Comparison of ENCODE assay signal across 15 mouse cellular contexts in the genomic region with DNA sequence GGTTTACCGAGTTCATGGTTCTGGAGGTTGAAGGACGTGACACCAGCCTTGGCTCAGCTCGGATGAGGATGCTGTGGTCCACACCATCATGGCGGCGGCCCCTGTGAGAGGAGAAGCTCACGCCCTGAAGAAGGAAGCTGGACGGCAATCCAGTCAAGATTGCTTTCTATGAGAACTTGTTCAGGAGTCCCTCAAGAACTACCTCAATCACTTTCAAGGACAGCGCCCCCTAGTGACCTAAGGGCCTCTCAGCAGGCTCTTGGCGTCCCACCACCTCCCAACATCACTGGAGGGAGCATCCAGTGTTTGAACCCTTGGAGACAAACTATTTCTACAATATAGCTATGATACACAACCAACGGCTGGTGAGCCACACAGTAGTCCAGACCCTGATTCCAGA. TPM values are rescaled to one million over a fixed set of nuclear protein-coding genes. Genes with fewer than 3 reads are reported as not detected.
DNase-seq lines count a peak whose midpoint lies in the region; ATAC-seq and TF ChIP-seq lines count a peak whose summit lies in the region.
"Had no signal": no experiment of that assay in that cellular context is flagged by ENCODE, and none has a peak within 500 bp of the region (broad histone marks: within the 10 kb centered on the region; RNA-seq: fewer than 3 reads in every experiment).

No protein-coding gene starts in this region.

- no peaks in the 10 kb centered on the region for H3K36me3 ChIP-seq in hindbrain, embryonic 11.5 days (ENCODE audit: control insufficient read depth, insufficient read depth, low read length)
- H3K36me3 ChIP-seq in hindbrain, embryonic 14.5 days (replicated peaks; ENCODE audit: control insufficient read depth, insufficient read depth) = no peaks in the 10 kb centered on the region
- H3K36me3 ChIP-seq in midbrain, embryonic 11.5 days (ENCODE audit: control insufficient read depth, insufficient read depth, low read length) = no peaks in the 10 kb centered on the region
- H3K36me3 ChIP-seq in midbrain, embryonic 13.5 days = no peaks in the 10 kb centered on the region
- H3K36me3 ChIP-seq: forebrain, embryonic 12.5 days; hindbrain, embryonic 13.5 days; limb, embryonic 15.5 days; neural tube, embryonic 12.5 days had no signal

- H3K4me2 ChIP-seq in hindbrain, embryonic 11.5 days (replicated peaks; ENCODE audit: low read depth, low read length) = no peak overlapping the region
- H3K4me2 ChIP-seq in hindbrain, embryonic 14.5 days (replicated peaks) = no peak overlapping the region
- H3K4me2 ChIP-seq in midbrain, embryonic 11.5 days = no peak overlapping the region
- no peak overlapping the region for H3K4me2 ChIP-seq in midbrain, embryonic 13.5 days (replicated peaks)
- H3K4me2 ChIP-seq: forebrain, embryonic 12.5 days; hindbrain, embryonic 13.5 days; limb, embryonic 15.5 days; neural tube, embryonic 12.5 days had no signal

- TF ChIP-seq CTCF in cerebellum, adult 2 months (IDR thresholded peaks at IDR 0.05; ENCODE audit: borderline replicate concordance, insufficient read depth, low read depth, low read length) = 0 out of 2 replicates have a peak, but pooled peaks have one; percentile 19
- peak; percentile 23; the same call in 1 of the 2 replicates for TF ChIP-seq CTCF in brain, embryonic 14.5 days (IDR thresholded peaks at IDR 0.05; ENCODE audit: borderline replicate concordance, extremely low read depth, insufficient read depth, insufficient read length)

- no peak for TF ChIP-seq POLR2A in cerebellum, adult 2 months (IDR thresholded peaks at IDR 0.05; ENCODE audit: borderline replicate concordance, insufficient read depth, low read length)
- no peak for TF ChIP-seq POLR2A in brain, embryonic 14.5 days (IDR thresholded peaks at IDR 0.05; ENCODE audit: borderline replicate concordance, extremely low read depth, insufficient read depth, insufficient read length, poor library complexity, severe bottlenecking)

- WGBS in cerebellum, adult 2 months = 87% methylated on average over 10 of the region's 10 CpGs
- 80% methylated on average over 10 of the region's 10 CpGs for WGBS in hindbrain, embryonic 11.5 days
- WGBS in hindbrain, embryonic 14.5 days = 84% methylated on average over 10 of the region's 10 CpGs
- WGBS in midbrain, embryonic 11.5 days = 77% methylated on average over 10 of the region's 10 CpGs
- 79% methylated on average over 10 of the region's 10 CpGs for WGBS in midbrain, embryonic 13.5 days

- no peak for DNase-seq in cerebellum, adult 2 months
- peak; percentile 23 for DNase-seq in hindbrain, embryonic 11.5 days (ENCODE audit: low spot score)
- no peak for DNase-seq in hindbrain, embryonic 14.5 days (ENCODE audit: low spot score)
- DNase-seq in midbrain, embryonic 11.5 days (ENCODE audit: low spot score, missing footprints) = peak; percentile 39
- DNase-seq in brain, embryonic 14.5 days (ENCODE audit: low read depth) = no peak
- DNase-seq in left cerebral cortex, postnatal 14 days (ENCODE audit: low spot score in 2 of 2) = no peak
- DNase-seq: spleen, adult 18-20 months had no signal

- no peaks in the 10 kb centered on the region for H3K27me3 ChIP-seq in cerebellum, adult 2 months (ENCODE audit: control insufficient read depth, insufficient read depth, low read length)
- no peaks in the 10 kb centered on the region for H3K27me3 ChIP-seq in hindbrain, embryonic 11.5 days (ENCODE audit: control insufficient read depth, insufficient read depth, low read length)
- no peaks in the 10 kb centered on the region for H3K27me3 ChIP-seq in hindbrain, embryonic 14.5 days (ENCODE audit: control insufficient read depth, insufficient read depth, low read length)
- no peaks in the 10 kb centered on the region for H3K27me3 ChIP-seq in midbrain, embryonic 11.5 days (ENCODE audit: control insufficient read depth, insufficient read depth, low read length)
- no peaks in the 10 kb centered on the region for H3K27me3 ChIP-seq in midbrain, embryonic 13.5 days
- H3K27me3 ChIP-seq: forebrain, embryonic 12.5 days; hindbrain, embryonic 13.5 days; neural tube, embryonic 12.5 days had no signal

- H3K9me3 ChIP-seq in hindbrain, embryonic 11.5 days (ENCODE audit: control insufficient read depth, low read length) = no peaks in the 10 kb centered on the region; the same call in 1 of the 2 replicates
- peaks cover 14% of the 10 kb centered on the region for H3K9me3 ChIP-seq in hindbrain, embryonic 14.5 days (ENCODE audit: control insufficient read depth, low read length)
- H3K9me3 ChIP-seq in midbrain, embryonic 11.5 days (ENCODE audit: control insufficient read depth, low read length) = no peaks in the 10 kb centered on the region
- H3K9me3 ChIP-seq in midbrain, embryonic 13.5 days = peaks cover 5% of the 10 kb centered on the region; the same call in 1 of the 2 replicates
- H3K9me3 ChIP-seq: limb, embryonic 15.5 days; neural tube, embryonic 12.5 days had no signal

- no peak overlapping the region for H3K27ac ChIP-seq in cerebellum, adult 2 months (ENCODE audit: insufficient read depth, low read length)
- no peak overlapping the region for H3K27ac ChIP-seq in hindbrain, embryonic 11.5 days (ENCODE audit: low read depth, low read length)
- H3K27ac ChIP-seq in hindbrain, embryonic 14.5 days = no peak overlapping the region
- no peak overlapping the region for H3K27ac ChIP-seq in midbrain, embryonic 11.5 days (ENCODE audit: low read depth, low read length)
- H3K27ac ChIP-seq in midbrain, embryonic 13.5 days = no peak overlapping the region
- H3K27ac ChIP-seq: forebrain, embryonic 12.5 days; hindbrain, embryonic 13.5 days; limb, embryonic 15.5 days; neural tube, embryonic 12.5 days had no signal

- H3K9ac ChIP-seq in hindbrain, embryonic 11.5 days (ENCODE audit: low read depth, low read length) = no peak overlapping the region
- no peak overlapping the region for H3K9ac ChIP-seq in hindbrain, embryonic 14.5 days
- H3K9ac ChIP-seq in midbrain, embryonic 11.5 days (ENCODE audit: low read length) = no peak overlapping the region
- no peak overlapping the region for H3K9ac ChIP-seq in midbrain, embryonic 13.5 days (replicated peaks)
- H3K9ac ChIP-seq: forebrain, embryonic 12.5 days; hindbrain, embryonic 13.5 days; limb, embryonic 15.5 days; neural tube, embryonic 12.5 days had no signal

- no peak overlapping the region for H3K4me3 ChIP-seq in cerebellum, adult 2 months (replicated peaks; ENCODE audit: insufficient read depth, low read depth, low read length)
- no peak overlapping the region for H3K4me3 ChIP-seq in hindbrain, embryonic 11.5 days (ENCODE audit: low read depth, low read length)
- H3K4me3 ChIP-seq in hindbrain, embryonic 14.5 days (replicated peaks; ENCODE audit: low read length) = no peak overlapping the region
- H3K4me3 ChIP-seq in midbrain, embryonic 11.5 days (ENCODE audit: low read depth, low read length) = no peak overlapping the region
- H3K4me3 ChIP-seq in midbrain, embryonic 13.5 days (replicated peaks) = no peak overlapping the region
- H3K4me3 ChIP-seq: forebrain, embryonic 12.5 days; hindbrain, embryonic 13.5 days; limb, embryonic 15.5 days; neural tube, embryonic 12.5 days had no signal

- ATAC-seq in cerebellum, adult (ENCODE audit: insufficient number of reproducible peaks, low FRiP score, low TSS enrichment) = no peak
- ATAC-seq in hindbrain, embryonic 11.5 days (ENCODE audit: low FRiP score) = no peak
- no peak for ATAC-seq in hindbrain, embryonic 14.5 days (ENCODE audit: low FRiP score)
- ATAC-seq in midbrain, embryonic 11.5 days (ENCODE audit: low FRiP score) = no peak
- ATAC-seq in midbrain, embryonic 13.5 days = no peak
- ATAC-seq: midbrain, embryonic 16.5 days; Patski had no signal

- peaks cover 6% of the 10 kb centered on the region for H3K4me1 ChIP-seq in cerebellum, adult 2 months (ENCODE audit: control insufficient read depth, insufficient read depth, low read length)
- H3K4me1 ChIP-seq in hindbrain, embryonic 11.5 days (replicated peaks; ENCODE audit: control insufficient read depth, insufficient read depth, low read length) = no peaks in the 10 kb centered on the region
- no peaks in the 10 kb centered on the region; the same call in 1 of the 2 replicates for H3K4me1 ChIP-seq in hindbrain, embryonic 14.5 days (replicated peaks; ENCODE audit: control insufficient read depth, insufficient read depth, low read length)
- no peaks in the 10 kb centered on the region for H3K4me1 ChIP-seq in midbrain, embryonic 11.5 days (ENCODE audit: control insufficient read depth, insufficient read depth, low read length)
- H3K4me1 ChIP-seq in midbrain, embryonic 13.5 days (replicated peaks) = 0 out of 2 replicates have a peak, but pooled peaks cover 10% of the 10 kb centered on the region
- H3K4me1 ChIP-seq: forebrain, embryonic 12.5 days; neural tube, embryonic 12.5 days had no signal

- intact Hi-C loops in left cerebral cortex, postnatal 14 days (cut with DNase I) = no loop called here

RNA-seq across cellular contexts. Expression of gene Lrrn2, which starts 36.5 kb away (rescaled TPM):
- polyA plus RNA-seq in cerebellum, adult 2 months (2012; rRNA removed) = 73.4 and 80.5 TPM in 2 replicates
- polyA plus RNA-seq in hindbrain, embryonic 11.5 days (2014; fragmentation: Nextera tagmentation; extraction: Ambion mirVana) = 6.2 and 7.2 TPM in 2 replicates
- polyA plus RNA-seq in hindbrain, embryonic 14.5 days (2014; fragmentation: Nextera tagmentation; extraction: Ambion mirVana) = 40.7 and 45.3 TPM in 2 replicates
- polyA plus RNA-seq in midbrain, embryonic 11.5 days (2014; fragmentation: Nextera tagmentation; extraction: Ambion mirVana) = 8.0 and 9.4 TPM in 2 replicates
- polyA plus RNA-seq in midbrain, embryonic 13.5 days (2015; fragmentation: Nextera tagmentation; extraction: Ambion mirVana) = 29.8 and 30.3 TPM in 2 replicates
- polyA plus RNA-seq in brain, embryonic 14.5 days (2012; rRNA removed) = 43.4 and 54.4 TPM in 2 replicates
- 100 to 1,000 TPM in 1 of 2 experiments, 10 to 100 TPM in 1; 96.6 to 112 TPM for total RNA-seq in left cerebral cortex, postnatal 14 days (2021)
- polyA plus RNA-seq: Patski had no signal

Comparison
In these comparisons a context has a peak if more than half of its experiments do, and no peak if none do; other contexts are left out.
1. DNase-seq: peak in hindbrain, embryonic 11.5 days (single experiment) and midbrain, embryonic 11.5 days (single experiment); none in cerebellum, adult 2 months (0 of 2), hindbrain, embryonic 14.5 days (single experiment), brain, embryonic 14.5 days (single experiment) and left cerebral cortex, postnatal 14 days (0 of 2).